Comparison of ENCODE assay signal across 22 mouse cellular contexts in genomic region chrX:61154246-61154645, GRCm38 (mm10). TPM values are rescaled to one million over a fixed set of nuclear protein-coding genes. Genes with fewer than 3 reads are reported as not detected.
"Had no signal": no experiment of that assay in that cellular context is flagged by ENCODE, and none has a peak within 500 bp of the region (broad histone marks: within the 10 kb centered on the region; RNA-seq: fewer than 3 reads in every experiment).

No protein-coding gene starts in this region.

- H3K4me3 ChIP-seq: layer of hippocampus, adult 2 months; limb, embryonic 10.5 days; limb, embryonic 13.5 days; liver, embryonic 13.5 days; stomach, embryonic 15.5 days had no signal

- DNase-seq: kidney, adult 2 months; kidney, postnatal 25 days; layer of hippocampus, adult 9-11 months; liver, embryonic 13.5 days; lung, embryonic 14.5 days; right cerebral cortex, postnatal 25 days; spleen, adult 18-20 months; thymus, postnatal 25 days had no signal

- H3K36me3 ChIP-seq: limb, embryonic 10.5 days; limb, embryonic 13.5 days; liver, embryonic 13.5 days; stomach, embryonic 15.5 days had no signal

- H3K27me3 ChIP-seq: limb, embryonic 13.5 days; liver, embryonic 13.5 days; stomach, embryonic 15.5 days had no signal

- H3K27ac ChIP-seq: kidney, postnatal 0 days; layer of hippocampus, adult 2 months; limb, embryonic 10.5 days; limb, embryonic 13.5 days; liver, embryonic 13.5 days; macrophage; stomach, embryonic 15.5 days had no signal

- H3K4me2 ChIP-seq: limb, embryonic 13.5 days; liver, embryonic 13.5 days; lung, embryonic 14.5 days; stomach, embryonic 15.5 days had no signal

- H3K4me1 ChIP-seq: limb, embryonic 10.5 days; limb, embryonic 13.5 days; liver, embryonic 13.5 days; stomach, embryonic 15.5 days had no signal

- ATAC-seq: lung, postnatal 0 days had no signal

- H3K9ac ChIP-seq: limb, embryonic 13.5 days; liver, embryonic 13.5 days; lung, embryonic 14.5 days; stomach, embryonic 15.5 days had no signal

- H3K9me3 ChIP-seq: limb, embryonic 10.5 days; limb, embryonic 13.5 days; liver, embryonic 13.5 days; stomach, embryonic 15.5 days had no signal

RNA-seq across cellular contexts. Expression of gene Cdr1, which starts 31.1 kb away (rescaled TPM):
- polyA plus RNA-seq: kidney, adult 2 months; kidney, embryonic 14.5 days; kidney, postnatal 0 days; large intestine, adult 2 months; limb, embryonic 13.5 days; liver, adult 2 months; liver, embryonic 13.5 days; liver, embryonic 16.5 days; lung, embryonic 14.5 days; lung, postnatal 0 days; macrophage; midbrain, embryonic 14.5 days; neural tube, embryonic 14.5 days; stomach, embryonic 15.5 days; thymus, postnatal 0 days had no signal
